Mouse (Mus musculus) E14TG2a.4 (cell line): ENCODE data around the gene Fam98a.

Source experiments
- CTCF ChIP-seq: conservative IDR thresholded peaks from 2 replicates; pipeline ENCODE4 v1.5.1; 2014; ENCODE audit warnings: low read length
- NANOG ChIP-seq: IDR thresholded peaks from 2 replicates; pipeline ENCODE4 v1.6.1; 2014; ENCODE audit warnings: borderline replicate concordance, low read length, mixed read lengths
- POU5F1 ChIP-seq: IDR thresholded peaks from 2 replicates; pipeline ENCODE4 v1.6.1; 2014; ENCODE audit warnings: low read length, borderline replicate concordance

DNA sequence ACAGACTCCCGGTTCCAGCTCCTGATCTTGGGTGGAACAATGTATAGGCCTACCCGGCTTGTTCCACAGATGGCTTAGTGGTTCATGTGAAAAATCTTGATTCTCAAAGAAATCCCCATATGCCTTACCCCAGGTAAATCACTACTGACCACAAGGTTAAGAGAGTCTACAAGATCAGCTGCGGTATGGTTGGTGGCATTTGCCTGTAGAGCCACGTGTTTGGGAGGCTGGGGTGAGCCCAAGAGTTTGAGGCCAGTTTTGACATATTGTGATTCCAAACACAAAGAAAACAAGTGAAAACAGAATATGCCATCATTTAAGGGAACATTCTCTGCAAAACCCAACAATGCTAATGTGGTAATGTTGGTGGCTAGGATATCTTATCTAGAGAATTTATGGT is 16.1 kb downstream of the Fam98a start:
- TF ChIP-seq CTCF (no peak), POU5F1 (no peak), NANOG (no peak)
